Mouse (Mus musculus) thymus, postnatal 36 days (tissue): ENCODE results near the gene Gm9573.

Source experiments
- DNase-seq, 2 experiments: peaks; one replicate each; pipeline ENCODE4 v3.0.0; 2022; ENCODE audit warnings: mixed read lengths in 2 of 2

The Gm9573 gene

GRCm38 (mm10) chr17:35626537-35626936 is at the start of gene Gm9573:
Gene Gm9573, minus strand, starts transcription at chr17:35626637.
- no peak for DNase-seq

DNA sequence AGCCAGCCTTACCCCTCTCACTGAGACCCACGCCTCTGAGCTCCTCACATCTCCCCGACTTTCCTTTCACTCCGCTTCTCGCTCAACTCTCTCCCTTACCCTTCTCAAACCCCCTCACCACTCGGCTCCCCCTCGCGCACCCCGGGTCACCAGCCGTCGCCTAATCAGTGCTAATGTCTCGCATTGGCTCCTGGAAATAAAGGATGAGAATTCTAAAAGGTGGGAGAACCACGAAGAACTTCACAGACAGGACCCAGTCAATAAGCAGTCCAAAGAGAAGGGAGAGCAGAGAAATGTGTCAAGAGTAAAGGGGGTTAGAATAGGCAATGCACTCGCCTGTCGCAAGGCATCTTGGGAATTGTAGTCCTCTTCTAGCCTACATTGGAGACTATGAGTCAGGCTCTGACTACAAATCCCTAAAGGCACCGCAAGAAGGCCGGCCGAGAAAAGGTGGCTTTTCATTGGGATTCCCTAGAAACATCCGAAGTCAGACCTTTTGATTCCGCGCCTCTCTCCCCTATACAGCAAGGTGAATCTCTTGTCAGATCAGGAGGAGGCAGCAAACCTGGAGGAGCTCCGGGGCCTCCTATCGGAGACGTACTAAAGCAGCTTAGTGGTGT is 47.1 kb upstream of the Gm9573 start, which contains the start of gene Gtf2h4:
Gtf2h4 (minus strand) TSS at position 324 of the 620 bp plus-strand sequence.
- DNase-seq = peak; percentile 83 to 88

DNA sequence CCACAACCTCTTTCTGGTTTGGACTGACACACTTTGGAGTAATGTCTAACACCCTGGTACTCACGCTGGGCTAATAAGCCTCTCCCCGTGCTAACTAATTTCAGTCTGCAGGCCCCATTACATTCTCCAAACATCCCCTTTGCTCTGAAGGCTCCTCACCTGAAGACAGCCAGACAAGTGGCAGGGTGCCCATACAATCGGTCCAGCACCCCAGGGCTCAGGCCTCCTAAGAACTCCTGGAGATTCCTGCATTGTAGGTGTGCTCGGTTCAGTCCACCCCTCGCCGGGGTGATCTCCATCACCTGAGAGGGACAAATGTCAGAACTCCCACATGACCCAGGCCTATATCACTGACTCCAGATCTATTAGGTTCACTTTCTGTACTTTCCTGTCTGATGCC is 46.1 kb upstream of the Gm9573 start:
- peak in 1 of 2 experiments; percentile 32 for DNase-seq

DNA sequence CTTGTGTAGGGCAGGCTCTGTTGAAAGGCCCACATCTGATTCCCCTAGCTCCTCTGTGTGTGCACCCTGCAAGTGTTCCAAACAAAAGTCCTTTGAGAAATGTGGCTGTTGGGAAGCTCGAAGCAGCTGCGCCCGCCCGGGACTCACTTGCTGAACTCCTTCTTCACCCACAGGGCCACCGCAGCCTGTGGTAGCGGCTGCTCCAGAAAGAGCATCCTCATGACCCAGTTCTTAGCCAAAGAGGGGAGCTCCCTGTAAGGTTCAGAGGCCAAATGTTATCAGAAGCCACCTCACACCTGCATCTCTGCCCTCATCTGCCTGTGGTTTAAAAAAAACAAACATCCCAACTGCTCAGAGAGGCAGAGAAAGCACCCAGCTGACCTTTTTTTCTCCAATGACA is 45.4 kb upstream of the Gm9573 start:
- DNase-seq = peak; percentile 77 to 89

DNA sequence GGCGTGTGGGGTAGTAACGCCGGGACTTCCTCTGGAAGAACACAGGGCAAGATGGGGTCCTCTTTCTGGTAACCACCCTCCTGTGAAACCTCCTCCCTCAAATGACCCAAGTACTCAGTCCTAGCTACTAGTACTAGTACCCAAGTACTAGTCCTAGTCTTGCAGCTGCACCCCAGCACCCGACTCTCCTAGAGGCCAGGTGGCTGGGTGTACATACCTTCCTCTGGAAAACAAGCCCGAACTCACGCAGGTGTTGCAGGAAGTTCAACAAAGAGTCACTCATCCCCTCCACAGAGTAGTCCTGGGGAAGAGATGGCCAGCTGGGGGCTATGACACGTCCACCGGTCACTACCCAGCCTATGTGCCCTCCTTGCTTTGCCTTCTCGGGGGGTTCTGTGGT is 43.3 kb upstream of the Gm9573 start:
- peak; percentile 51 to 74 for DNase-seq

DNA sequence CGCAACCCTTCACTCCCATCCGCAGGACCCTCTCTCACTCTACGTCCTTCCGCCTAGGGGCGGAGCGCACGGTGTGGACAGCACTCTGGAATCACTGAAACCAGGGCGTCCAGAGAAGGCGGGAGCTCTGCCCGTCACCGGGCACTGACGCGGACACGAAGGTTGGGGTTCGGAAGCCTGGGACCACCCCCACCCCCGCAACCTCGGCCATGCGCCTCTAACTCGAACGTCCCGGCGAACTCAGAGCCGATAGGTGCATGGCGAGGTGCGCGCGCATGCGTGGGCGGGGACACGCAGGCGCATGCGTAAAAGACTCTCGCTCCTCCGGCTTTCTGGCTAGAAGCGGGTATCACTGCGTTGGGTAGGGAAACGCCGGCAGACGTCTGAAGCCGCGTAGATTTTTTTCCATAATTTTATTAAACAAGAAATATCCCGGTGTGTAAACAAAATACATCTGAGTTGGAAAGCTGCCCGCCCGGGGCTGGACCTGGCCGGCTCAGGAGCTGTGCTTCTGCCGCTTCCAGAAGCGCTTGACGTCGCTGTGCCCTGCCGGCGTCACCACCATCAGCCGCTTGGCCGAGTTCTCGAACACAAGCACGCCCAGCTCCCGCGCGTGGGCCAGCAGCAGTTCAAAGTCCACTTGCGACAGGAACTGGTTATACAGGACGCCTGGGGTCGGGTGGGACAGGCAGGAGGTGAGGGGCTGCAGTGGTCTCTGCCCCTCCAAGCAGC is 41.1 kb upstream of the Gm9573 start, which contains the start of gene Vars2:
Vars2 (minus strand) TSS at position 259 of the 732 bp plus-strand sequence.
- DNase-seq = peak; percentile 97 to 98

DNA sequence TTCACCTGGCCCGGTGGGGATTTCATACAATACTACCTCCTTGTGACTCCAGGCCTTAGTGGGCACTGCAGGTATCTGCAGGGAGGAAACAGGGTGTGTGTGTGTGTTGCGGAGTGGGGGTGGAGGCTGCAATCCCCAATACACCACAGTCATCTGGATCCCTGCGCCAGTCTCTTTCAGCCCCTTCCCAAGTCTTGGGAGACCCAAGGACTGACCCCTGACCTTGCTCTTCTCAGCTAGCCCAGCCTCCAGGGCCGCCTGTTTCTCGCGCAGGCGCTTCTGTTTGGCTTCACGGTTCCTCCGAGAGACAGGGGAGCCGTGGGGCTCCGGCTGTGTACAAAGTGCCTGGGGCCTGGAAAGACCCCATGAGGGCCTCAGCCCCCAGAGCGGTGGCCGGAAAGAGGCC is 40.4 kb upstream of the Gm9573 start:
- DNase-seq = no peak

- DNase-seq = peak; percentile 49 to 72
Observed at GRCm38 (mm10) chr17:35665957-35666515, 39.6 kb upstream of the Gm9573 start.

DNA sequence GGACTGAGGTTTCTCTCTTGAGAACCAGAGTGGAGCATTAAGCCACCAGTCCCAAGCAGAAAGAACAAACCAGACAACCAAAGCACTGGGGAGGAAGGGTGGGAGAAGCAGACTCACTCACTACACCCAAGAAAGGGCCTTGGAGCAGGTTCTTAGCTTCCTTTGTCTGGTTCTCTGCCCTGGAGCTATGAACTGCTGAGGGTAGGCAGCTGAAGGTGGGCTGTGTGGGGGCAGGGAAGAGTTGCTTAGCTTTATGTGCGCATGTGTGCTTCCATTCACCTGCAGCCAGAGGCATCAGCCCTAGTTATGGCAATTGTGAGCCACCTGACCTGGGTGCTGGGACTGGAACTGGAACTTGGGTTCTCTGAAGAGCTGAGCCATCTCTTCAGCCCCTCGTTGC is 26.6 kb upstream of the Gm9573 start:
- no peak for DNase-seq

DNA sequence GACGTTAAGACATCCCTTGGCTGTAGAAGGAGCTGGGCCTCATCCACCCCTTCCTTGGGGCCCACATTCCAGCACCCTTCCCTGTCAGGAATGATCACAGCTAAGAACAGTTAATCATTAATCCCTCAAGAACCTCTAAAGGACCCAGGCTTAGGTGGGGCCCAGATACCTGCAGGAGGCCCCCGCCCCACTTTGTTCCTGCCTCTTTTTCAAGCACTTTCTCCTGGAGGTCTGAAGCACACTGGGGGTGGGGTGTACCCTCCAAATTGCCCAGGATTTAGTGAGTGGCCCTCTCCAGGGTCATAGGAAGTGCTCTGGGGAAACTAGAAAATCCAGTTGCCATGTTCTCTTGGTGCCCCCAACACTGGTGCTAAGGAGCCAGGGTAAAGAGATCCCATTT is 23.0 kb upstream of the Gm9573 start:
- DNase-seq = no peak

GRCm38 (mm10) chr17:35643609-35644236 is 17.3 kb upstream of the Gm9573 start, which contains the start of gene Mucl3:
Gene Mucl3, minus strand, starts transcription at chr17:35643695.
- DNase-seq = no peak

DNA sequence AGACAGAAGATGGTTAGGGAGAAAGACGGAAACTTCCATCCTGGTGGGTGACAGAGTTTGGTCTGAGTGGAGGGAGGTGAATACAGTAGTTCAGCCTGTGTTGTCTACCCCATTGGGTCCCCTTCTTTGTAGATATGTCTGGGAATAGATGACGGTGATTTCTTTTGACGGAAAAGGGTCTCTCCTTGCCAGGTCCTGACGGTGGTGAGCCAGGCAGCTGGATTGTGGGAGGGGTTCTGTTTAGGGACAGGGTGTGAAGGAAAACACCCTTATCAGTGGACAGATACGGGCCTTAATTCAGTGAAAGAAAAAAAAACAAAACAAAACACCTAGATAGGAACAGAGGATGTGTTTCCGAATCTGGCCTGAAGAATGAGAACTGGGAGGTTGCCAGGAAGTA is 12.9 kb upstream of the Gm9573 start:
- no peak for DNase-seq

DNA sequence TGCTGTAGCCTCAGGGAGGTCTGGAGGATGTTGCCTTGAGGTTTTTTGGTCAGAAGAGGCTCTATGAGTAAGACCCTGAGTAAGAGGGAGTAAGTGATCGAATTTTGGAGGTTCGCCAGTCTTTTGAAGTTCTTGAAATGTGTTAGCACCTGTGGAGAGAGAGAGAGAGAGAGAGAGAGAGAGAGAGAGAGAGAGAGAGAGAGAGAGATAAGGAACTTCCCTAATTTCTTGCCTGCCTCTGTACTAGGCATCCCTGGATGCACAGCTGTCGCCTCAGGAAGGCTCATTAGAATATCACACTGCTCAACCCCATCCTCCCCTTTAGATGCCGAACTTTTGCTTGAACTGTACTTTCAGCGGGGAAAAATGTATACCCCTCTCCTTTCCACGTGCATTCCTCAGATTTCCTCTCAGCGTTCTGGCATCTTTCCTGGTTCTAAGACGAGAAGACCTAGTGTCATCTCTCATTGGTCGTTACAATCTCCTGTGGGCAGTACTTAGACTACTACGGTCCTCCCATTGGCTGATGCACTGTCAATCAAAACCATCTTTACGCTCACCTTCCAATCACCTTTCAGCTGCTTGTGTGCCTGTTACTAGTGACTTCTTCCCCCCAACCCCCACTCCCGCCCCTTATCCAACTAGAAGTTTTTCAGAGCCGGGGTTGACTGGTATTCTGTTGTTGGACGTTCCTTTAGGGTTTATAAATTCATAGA is 12.2 kb upstream of the Gm9573 start:
- DNase-seq = peak; percentile 51 to 52

GRCm38 (mm10) chr17:35636363-35636762 is 9.9 kb upstream of the Gm9573 start:
- DNase-seq = no peak

DNA sequence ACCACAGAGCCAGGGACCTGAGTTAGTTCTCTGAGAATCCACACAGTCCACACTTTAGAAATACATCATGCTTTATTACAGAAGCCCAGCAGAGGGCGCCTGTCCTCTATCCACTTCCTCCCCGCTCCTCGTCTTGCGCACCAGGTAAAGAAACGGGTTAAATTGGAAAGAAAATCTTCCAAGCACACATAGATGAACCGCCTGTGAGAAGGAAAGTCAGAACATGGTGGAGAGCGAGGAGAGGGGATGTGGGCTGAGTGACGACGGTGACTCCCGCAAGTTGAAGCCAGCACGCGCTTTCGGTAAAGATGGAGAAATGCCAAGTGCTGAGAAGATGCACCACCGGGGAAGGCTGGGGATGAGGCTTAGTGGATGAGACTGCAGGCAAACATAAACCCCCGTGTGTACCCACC is 9.3 kb upstream of the Gm9573 start:
- DNase-seq = peak; percentile 45 to 54

GRCm38 (mm10) chr17:35635202-35635601 is 8.8 kb upstream of the Gm9573 start:
- DNase-seq = no peak

GRCm38 (mm10) chr17:35633992-35634391 is 7.6 kb upstream of the Gm9573 start:
- peak in 1 of 2 experiments; percentile 31 for DNase-seq

DNA sequence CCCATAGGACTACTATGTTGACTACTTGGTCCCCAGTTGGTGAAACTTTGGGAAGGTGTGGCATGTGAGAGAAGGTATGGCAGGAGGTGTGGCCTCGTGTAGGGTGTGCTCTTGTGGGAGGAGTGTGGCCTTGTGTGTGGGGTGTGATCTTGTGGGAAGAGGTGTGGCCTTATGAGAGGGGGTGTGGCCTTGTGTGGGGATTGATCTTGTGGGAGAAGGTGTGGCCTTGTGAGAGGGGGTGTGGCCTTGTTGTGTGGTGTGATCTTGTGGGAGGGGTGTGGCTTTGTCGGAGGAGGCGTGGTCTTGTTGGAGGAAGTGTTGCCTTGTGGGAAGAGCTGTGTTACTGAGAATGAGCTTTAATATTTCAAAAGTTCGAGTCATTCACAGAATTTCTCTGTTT is 9.3 kb downstream of the Gm9573 start:
- DNase-seq = no peak

GRCm38 (mm10) chr17:35601736-35602354 is 24.6 kb downstream of the Gm9573 start:
- no peak for DNase-seq

GRCm38 (mm10) chr17:35601249-35601648 is 25.2 kb downstream of the Gm9573 start, which contains the start of gene Sfta2:
Gene Sfta2, plus strand, starts transcription at chr17:35601549.
- DNase-seq = no peak

GRCm38 (mm10) chr17:35597399-35597798 is 29.0 kb downstream of the Gm9573 start:
- no peak for DNase-seq

DNA sequence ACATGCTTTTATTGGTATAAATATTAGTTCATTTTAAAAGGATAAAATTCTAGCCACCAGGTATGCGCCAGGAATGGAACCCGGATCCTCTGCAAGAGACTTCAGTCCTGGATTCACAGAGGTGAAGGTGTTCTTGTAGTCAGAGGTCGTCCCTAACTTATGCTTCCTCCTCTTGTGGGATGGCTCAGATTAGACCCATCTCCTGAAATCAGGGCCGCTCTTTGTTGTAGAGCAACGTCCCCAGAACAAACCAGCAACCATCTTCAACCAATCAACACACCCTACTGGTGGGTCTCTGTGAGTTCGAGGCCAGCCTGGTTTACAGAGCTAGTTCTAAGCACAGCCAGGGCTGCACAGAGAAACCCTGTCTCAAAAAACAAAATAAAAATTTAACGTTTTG is 32.0 kb downstream of the Gm9573 start:
- DNase-seq = no peak
